ENCODE assay signal across 11 mouse cellular contexts in the genomic region with DNA sequence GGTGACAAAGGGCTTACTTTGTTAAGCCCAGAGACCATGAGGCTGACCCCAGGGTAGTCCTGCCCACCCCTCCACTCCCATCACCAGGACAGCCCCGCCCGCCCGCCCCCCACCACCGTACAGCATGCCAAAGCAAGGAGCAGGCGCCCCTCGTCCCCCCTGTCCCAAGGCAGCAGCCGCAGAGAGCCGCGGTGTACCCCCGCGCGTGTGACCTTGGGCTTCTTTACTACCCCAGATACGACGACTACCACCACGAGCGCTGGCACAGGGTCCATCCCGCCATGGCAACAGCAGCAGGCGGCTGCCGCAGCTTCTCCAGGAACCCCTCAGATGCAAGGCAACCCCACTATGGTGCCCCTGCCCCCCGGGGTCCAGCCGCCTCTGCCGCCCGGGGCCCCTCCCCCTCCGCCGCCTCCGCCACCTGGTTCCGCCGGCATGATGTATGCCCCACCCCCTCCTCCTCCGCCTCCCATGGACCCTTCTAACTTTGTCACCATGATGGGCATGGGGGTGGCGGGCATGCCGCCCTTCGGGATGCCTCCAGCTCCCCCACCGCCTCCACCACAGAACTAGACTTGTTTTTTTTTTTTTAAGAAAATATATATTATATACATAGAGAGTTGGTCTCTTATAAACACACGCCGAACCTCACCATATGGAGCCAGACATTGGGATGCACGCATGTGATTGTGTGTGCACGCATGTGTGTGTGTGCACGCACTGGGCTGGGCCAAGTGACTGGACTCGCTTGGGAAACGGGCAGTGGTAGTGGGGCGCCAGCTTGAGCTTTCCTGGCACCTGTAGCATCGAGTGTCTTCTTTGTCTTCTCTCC. TPM values are rescaled to one million over a fixed set of nuclear protein-coding genes. Genes with fewer than 3 reads are reported as not detected.
DNase-seq lines count a peak whose midpoint lies in the region; ATAC-seq and TF ChIP-seq lines count a peak whose summit lies in the region.
"Had no signal": no experiment of that assay in that cellular context is flagged by ENCODE, and none has a peak within 500 bp of the region (broad histone marks: within the 10 kb centered on the region; RNA-seq: fewer than 3 reads in every experiment).

No protein-coding gene starts in this region.

- H3K36me3 ChIP-seq in liver, embryonic 16.5 days (ENCODE audit: control insufficient read depth, insufficient read depth): peaks cover 80% of the 10 kb centered on the region
- peaks cover 76% of the 10 kb centered on the region for H3K36me3 ChIP-seq in liver, embryonic 11.5 days (ENCODE audit: control insufficient read depth, insufficient read depth, low read length)
- peaks cover 69% of the 10 kb centered on the region for H3K36me3 ChIP-seq in ES-E14 (ENCODE audit: control insufficient read depth, insufficient read depth, low read length, poor library complexity, severe bottlenecking)
- peaks cover 89% of the 10 kb centered on the region for H3K36me3 ChIP-seq in hindbrain, embryonic 13.5 days

- H3K4me3 ChIP-seq in liver, embryonic 16.5 days (ENCODE audit: low read depth, low read length): no peak overlapping the region
- H3K4me3 ChIP-seq in liver, embryonic 11.5 days (ENCODE audit: low read depth, low read length): no peak overlapping the region
- H3K4me3 ChIP-seq in ES-E14 (ENCODE audit: insufficient read depth in 1 of 2, low read depth in 1 of 2, low read length in 2 of 2, poor library complexity in 1 of 2, severe bottlenecking in 1 of 2): peak overlapping the region; percentile 3 to 45; a peak in 3 of 4 replicates
- H3K4me3 ChIP-seq in hindbrain, embryonic 13.5 days: no peak overlapping the region
- H3K4me3 ChIP-seq: heart, embryonic 15.5 days; megakaryocyte, embryonic 14.5 days had no signal

- H3K9ac ChIP-seq in liver, embryonic 16.5 days (ENCODE audit: low read depth, low read length): no peak overlapping the region
- H3K9ac ChIP-seq in liver, embryonic 11.5 days (ENCODE audit: low read depth, low read length): no peak overlapping the region
- H3K9ac ChIP-seq in ES-E14 (ENCODE audit: insufficient read depth, low read depth, low read length, poor library complexity, severe bottlenecking): 0 out of 2 replicates have a peak overlapping the region, but pooled peaks have one; percentile 19
- H3K9ac ChIP-seq in hindbrain, embryonic 13.5 days: no peak overlapping the region
- H3K9ac ChIP-seq: heart, embryonic 15.5 days; lung, embryonic 14.5 days had no signal

- in situ Hi-C loops in ES-E14 (cut with MboI; ENCODE audit: low sequenced_read_pairs in 2 of 2, unreplicated experiment in 2 of 2): no loop called here

- no peaks in the 10 kb centered on the region; the same call in 1 of the 2 replicates for H3K4me1 ChIP-seq in liver, embryonic 16.5 days (ENCODE audit: control insufficient read depth, low read depth, low read length)
- H3K4me1 ChIP-seq in liver, embryonic 11.5 days (replicated peaks; ENCODE audit: control insufficient read depth, insufficient read depth, low read length): no peaks in the 10 kb centered on the region; the same call in 1 of the 2 replicates
- H3K4me1 ChIP-seq in ES-E14 (ENCODE audit: control insufficient read depth in 2 of 2, insufficient read depth in 2 of 2, low read length in 2 of 2, poor library complexity in 1 of 2): peaks cover 0 to 18% of the 10 kb centered on the region in 2 experiments; a peak in 2 of 4 replicates
- peaks cover 12% of the 10 kb centered on the region for H3K4me1 ChIP-seq in hindbrain, embryonic 13.5 days (replicated peaks)

- H3K27me3 ChIP-seq in liver, embryonic 16.5 days (ENCODE audit: control insufficient read depth, insufficient read depth, low read depth, low read length): no peaks in the 10 kb centered on the region
- no peaks in the 10 kb centered on the region for H3K27me3 ChIP-seq in liver, embryonic 11.5 days (replicated peaks; ENCODE audit: control insufficient read depth, insufficient read depth, low read length)
- no peaks in the 10 kb centered on the region for H3K27me3 ChIP-seq in hindbrain, embryonic 13.5 days
- H3K27me3 ChIP-seq: heart, embryonic 15.5 days; megakaryocyte, embryonic 14.5 days had no signal

- no peaks in the 10 kb centered on the region for H3K9me3 ChIP-seq in liver, embryonic 16.5 days (replicated peaks; ENCODE audit: control insufficient read depth, low read length)
- no peaks in the 10 kb centered on the region for H3K9me3 ChIP-seq in liver, embryonic 11.5 days (ENCODE audit: control insufficient read depth, low read length)
- no peaks in the 10 kb centered on the region for H3K9me3 ChIP-seq in ES-E14 (ENCODE audit: control insufficient read depth, insufficient read depth, low read depth, low read length)
- H3K9me3 ChIP-seq in hindbrain, embryonic 13.5 days: no peaks in the 10 kb centered on the region
- H3K9me3 ChIP-seq: heart, embryonic 15.5 days; megakaryocyte, embryonic 14.5 days had no signal

- no peak overlapping the region for H3K4me2 ChIP-seq in liver, embryonic 16.5 days (ENCODE audit: low read depth, low read length)
- no peak overlapping the region for H3K4me2 ChIP-seq in liver, embryonic 11.5 days
- H3K4me2 ChIP-seq in hindbrain, embryonic 13.5 days: no peak overlapping the region
- H3K4me2 ChIP-seq: heart, embryonic 15.5 days; lung, embryonic 14.5 days had no signal

- peak; percentile 51 for DNase-seq in cerebellum, adult 9-11 months
- no peak for DNase-seq in cerebellum, postnatal 4 days (ENCODE audit: low spot score in 2 of 2)
- DNase-seq in liver, embryonic 11.5 days (ENCODE audit: low spot score): no peak
- DNase-seq in ES-E14 (ENCODE audit: low read depth, low spot score): no peak
- DNase-seq in urinary bladder, adult 2 months (ENCODE audit: low spot score): no peak
- DNase-seq in urinary bladder, postnatal 14 days (ENCODE audit: low spot score): no peak

- ATAC-seq in liver, embryonic 16.5 days (ENCODE audit: low read depth): peak; percentile 23; the same call in 1 of the 2 replicates
- no peak for ATAC-seq in liver, embryonic 11.5 days (replicated peaks; ENCODE audit: low FRiP score)
- peak; percentile 22; the same call in 1 of the 2 replicates for ATAC-seq in hindbrain, embryonic 13.5 days (ENCODE audit: low FRiP score)

- 91% methylated on average over 40 of the region's 42 CpGs for WGBS in liver, embryonic 16.5 days (ENCODE audit: insufficient replicate concordance)
- WGBS in liver, embryonic 11.5 days: 94% methylated on average over 41 of the region's 42 CpGs
- 87% methylated on average over 40 of the region's 42 CpGs for WGBS in hindbrain, embryonic 13.5 days

- H3K27ac ChIP-seq in liver, embryonic 16.5 days (ENCODE audit: low read length): no peak overlapping the region
- H3K27ac ChIP-seq in liver, embryonic 11.5 days (ENCODE audit: low read depth, low read length): no peak overlapping the region
- H3K27ac ChIP-seq in ES-E14 (ENCODE audit: insufficient read depth, low read depth, low read length, poor library complexity, severe bottlenecking): no peak overlapping the region
- no peak overlapping the region for H3K27ac ChIP-seq in hindbrain, embryonic 13.5 days
- H3K27ac ChIP-seq: heart, embryonic 15.5 days had no signal

TF ChIP-seq in ES-E14, 5 proteins besides CTCF, POLR2A, EP300 and RAD21:
- TF ChIP-seq HCFC1 (IDR thresholded peaks at IDR 0.05; ENCODE audit: borderline replicate concordance, insufficient read depth, low read length) (no peak), ZC3H11A (IDR thresholded peaks at IDR 0.05; ENCODE audit: borderline replicate concordance, low read depth, low read length) (no peak), ZNF384 (IDR thresholded peaks at IDR 0.05; ENCODE audit: low read depth, low read length) (no peak), CHD2 (IDR thresholded peaks at IDR 0.05; ENCODE audit: low read depth, low read length) (no peak), MAFK (IDR thresholded peaks at IDR 0.05; ENCODE audit: insufficient read depth, low read depth, low read length) (no peak)

RNA-seq across cellular contexts. Expression of a gene that starts 8.6 kb away (rescaled TPM):
- 5.8 and 11.2 TPM in 2 replicates for polyA plus RNA-seq in liver, embryonic 16.5 days (2015; fragmentation: Nextera tagmentation; extraction: Ambion mirVana)
- 1.4 and 4.3 TPM in 2 replicates for polyA plus RNA-seq in liver, embryonic 11.5 days (2014; fragmentation: Nextera tagmentation; extraction: Ambion mirVana)
- 3.7 and 4.6 TPM in 2 replicates for total RNA-seq in ES-E14 (2012; rRNA removed)
- 4.9 and 5.7 TPM in 2 replicates for polyA plus RNA-seq in hindbrain, embryonic 13.5 days (2015; fragmentation: Nextera tagmentation; extraction: Ambion mirVana)
- 34.8 and 47.2 TPM in 2 replicates for polyA plus RNA-seq in urinary bladder, adult 2 months (2012; rRNA removed)

RNA-seq across cellular contexts. Expression of a gene that starts 12.1 kb away (rescaled TPM):
- polyA plus RNA-seq in liver, embryonic 16.5 days (2015; fragmentation: Nextera tagmentation; extraction: Ambion mirVana): 52.1 and 58.4 TPM in 2 replicates
- 194 and 203 TPM in 2 replicates for polyA plus RNA-seq in liver, embryonic 11.5 days (2014; fragmentation: Nextera tagmentation; extraction: Ambion mirVana)
- total RNA-seq in ES-E14 (2012; rRNA removed): 150 and 164 TPM in 2 replicates
- 103 and 107 TPM in 2 replicates for polyA plus RNA-seq in hindbrain, embryonic 13.5 days (2015; fragmentation: Nextera tagmentation; extraction: Ambion mirVana)
- polyA plus RNA-seq in urinary bladder, adult 2 months (2012; rRNA removed): 89.7 and 158 TPM in 2 replicates

RNA-seq across cellular contexts. Expression of a gene that starts 23.5 kb away (rescaled TPM):
- 78.8 and 81.7 TPM in 2 replicates for polyA plus RNA-seq in liver, embryonic 16.5 days (2015; fragmentation: Nextera tagmentation; extraction: Ambion mirVana)
- 97.6 and 105 TPM in 2 replicates for polyA plus RNA-seq in liver, embryonic 11.5 days (2014; fragmentation: Nextera tagmentation; extraction: Ambion mirVana)
- 81.7 and 139 TPM in 2 replicates for total RNA-seq in ES-E14 (2012; rRNA removed)
- polyA plus RNA-seq in hindbrain, embryonic 13.5 days (2015; fragmentation: Nextera tagmentation; extraction: Ambion mirVana): 42.0 and 43.2 TPM in 2 replicates
- polyA plus RNA-seq in urinary bladder, adult 2 months (2012; rRNA removed): 106 and 109 TPM in 2 replicates

RNA-seq across cellular contexts. Expression of a gene that starts 34.7 kb away (rescaled TPM):
- polyA plus RNA-seq in liver, embryonic 16.5 days (2015; fragmentation: Nextera tagmentation; extraction: Ambion mirVana): 8.2 and 8.6 TPM in 2 replicates
- 12.9 and 14.2 TPM in 2 replicates for polyA plus RNA-seq in liver, embryonic 11.5 days (2014; fragmentation: Nextera tagmentation; extraction: Ambion mirVana)
- 29.4 and 43.6 TPM in 2 replicates for total RNA-seq in ES-E14 (2012; rRNA removed)
- 17.5 and 17.6 TPM in 2 replicates for polyA plus RNA-seq in hindbrain, embryonic 13.5 days (2015; fragmentation: Nextera tagmentation; extraction: Ambion mirVana)
- polyA plus RNA-seq in urinary bladder, adult 2 months (2012; rRNA removed): 63.7 and 88.3 TPM in 2 replicates

RNA-seq across cellular contexts. Expression of a gene that starts 40.9 kb away (rescaled TPM):
- polyA plus RNA-seq in liver, embryonic 16.5 days (2015; fragmentation: Nextera tagmentation; extraction: Ambion mirVana): 19.5 and 21.0 TPM in 2 replicates
- 53.8 and 59.7 TPM in 2 replicates for polyA plus RNA-seq in liver, embryonic 11.5 days (2014; fragmentation: Nextera tagmentation; extraction: Ambion mirVana)
- 60.4 and 65.6 TPM in 2 replicates for total RNA-seq in ES-E14 (2012; rRNA removed)
- 71.7 and 73.8 TPM in 2 replicates for polyA plus RNA-seq in hindbrain, embryonic 13.5 days (2015; fragmentation: Nextera tagmentation; extraction: Ambion mirVana)
- 34.3 and 37.7 TPM in 2 replicates for polyA plus RNA-seq in urinary bladder, adult 2 months (2012; rRNA removed)

Comparison
In these comparisons a context has a peak if more than half of its experiments do, and no peak if none do; other contexts are left out.
1. H3K4me3 ChIP-seq: peak in ES-E14 (2 of 2); none in liver, embryonic 16.5 days (single experiment), liver, embryonic 11.5 days (single experiment) and hindbrain, embryonic 13.5 days (single experiment).